Mouse (Mus musculus) lung, postnatal 10 days (tissue): ENCODE data around the gene Gm13539.
A peak's percentile ranks its signal among the peaks of the same experiment; 100 is the strongest.

Source experiments
- DNase-seq: peaks from one replicate; pipeline ENCODE4 v3.0.0; 2021

Gm13539 gene

GRCm38 (mm10) chr2:25828344-25828947 lies 46.4 kb downstream of the Gm13539 start:
- no peak for DNase-seq

GRCm38 (mm10) chr2:25830786-25831185 lies 48.7 kb downstream of the Gm13539 start:
- DNase-seq: peak; percentile 76

- peak; percentile 76 for DNase-seq
These were observed 54.2 kb downstream of the Gm13539 start for GRCm38 (mm10) chr2:25836291-25836690.
